12 mouse cellular contexts compared by ENCODE assay signal in genomic region chr1:159854261-159854660, GRCm38 (mm10).
"Had no signal": no experiment of that assay in that cellular context is flagged by ENCODE, and none has a peak within 500 bp of the region (broad histone marks: within the 10 kb centered on the region; RNA-seq: fewer than 3 reads in every experiment).

No protein-coding gene starts in this region.

- H3K36me3 ChIP-seq: limb, embryonic 15.5 days; liver, embryonic 12.5 days; midbrain, embryonic 12.5 days had no signal

- H3K27me3 ChIP-seq: limb, embryonic 15.5 days; liver, embryonic 12.5 days; midbrain, embryonic 12.5 days had no signal

- ATAC-seq: intestine, postnatal 0 days; liver, embryonic 12.5 days had no signal

- DNase-seq: kidney, adult 8-10 months; kidney, postnatal 36 days; thymus, adult 18-20 months; thymus, postnatal 14 days had no signal

- H3K9ac ChIP-seq: limb, embryonic 15.5 days; liver, embryonic 12.5 days; midbrain, embryonic 12.5 days had no signal

- H3K4me3 ChIP-seq: limb, embryonic 15.5 days; liver, embryonic 12.5 days; megakaryocyte, embryonic 14.5 days; midbrain, embryonic 12.5 days had no signal

- H3K9me3 ChIP-seq: limb, embryonic 15.5 days; liver, embryonic 12.5 days; midbrain, embryonic 12.5 days had no signal

- H3K27ac ChIP-seq: kidney, postnatal 0 days; limb, embryonic 15.5 days; liver, embryonic 12.5 days; macrophage; midbrain, embryonic 12.5 days; stomach, postnatal 0 days had no signal

- H3K4me1 ChIP-seq: limb, embryonic 15.5 days; liver, embryonic 12.5 days; megakaryocyte, embryonic 14.5 days; midbrain, embryonic 12.5 days had no signal

- H3K4me2 ChIP-seq: limb, embryonic 15.5 days; liver, embryonic 12.5 days; midbrain, embryonic 12.5 days had no signal
